Mouse (Mus musculus) myocyte (in vitro differentiated cells): ENCODE measurements around the gene Phf12. TPM values are rescaled to one million over a fixed set of nuclear protein-coding genes. Genes with fewer than 3 reads are reported as not detected.

Experiments used
- H3K27me3 ChIP-seq: one replicate; pipeline ENCODE4 v1.6.1; 2011; ENCODE audit not compliant: control insufficient read depth, insufficient read depth, insufficient read length
- H3K36me3 ChIP-seq: one replicate; pipeline ENCODE4 v1.6.1; 2011; ENCODE audit not compliant: control insufficient read depth, insufficient read depth
- H3K4me2 ChIP-seq: one replicate; pipeline ENCODE4 v1.6.1; 2011; ENCODE audit warnings: low read depth, control low read depth
- H3K4me3 ChIP-seq: one replicate; pipeline ENCODE4 v1.5.1; 2011; ENCODE audit warnings: mild to moderate bottlenecking, control low read depth, moderate library complexity
- H3K79me2 ChIP-seq: one replicate; pipeline ENCODE4 v1.6.1; 2011; ENCODE audit not compliant: control insufficient read depth, insufficient read depth
- H3ac ChIP-seq: one replicate; pipeline ENCODE4 v1.6.1; 2011; ENCODE audit not compliant: control insufficient read depth, insufficient read length
- CEBPB ChIP-seq: IDR thresholded peaks from 2 replicates; pipeline ENCODE4 v1.6.1; 2011; ENCODE audit warnings: mild to moderate bottlenecking, moderate library complexity; ENCODE audit not compliant: poor library complexity, insufficient read depth, severe bottlenecking
- E2F4 ChIP-seq: IDR thresholded peaks from one replicate; pipeline ENCODE4 v1.6.1; 2011; ENCODE audit warnings: mild to moderate bottlenecking, control low read depth, moderate library complexity; ENCODE audit not compliant: insufficient read depth
- MAX ChIP-seq: IDR thresholded peaks from one replicate; pipeline ENCODE4 v1.6.1; 2011; ENCODE audit warnings: low read depth, mild to moderate bottlenecking, control low read depth
- MYOD1 ChIP-seq, 3 experiments: IDR thresholded peaks; one replicate each; pipeline ENCODE4 v1.6.1; 2011; ENCODE audit warnings: control low read depth in 2 of 3, low read depth in 2 of 3, mild to moderate bottlenecking in 2 of 3, moderate library complexity in 1 of 3; ENCODE audit not compliant: insufficient read length in 2 of 3, control insufficient read depth in 1 of 3
- MYOG ChIP-seq, 3 experiments: IDR thresholded peaks; one replicate each; pipeline ENCODE4 v1.6.1; 2011; ENCODE audit warnings: control low read depth in 2 of 3, low read depth in 2 of 3, mild to moderate bottlenecking in 2 of 3; ENCODE audit not compliant: insufficient read length in 2 of 3, control insufficient read depth in 1 of 3, insufficient read depth in 1 of 3
- POLR2A ChIP-seq: IDR thresholded peaks from one replicate; pipeline ENCODE4 v1.6.1; 2011; ENCODE audit warnings: low read depth, mild to moderate bottlenecking, control low read depth, moderate library complexity; ENCODE audit not compliant: insufficient read length
- POLR2AphosphoS2 ChIP-seq: IDR thresholded peaks from one replicate; pipeline ENCODE4 v1.6.1; 2011; ENCODE audit warnings: low read depth, control low read depth; ENCODE audit not compliant: insufficient read length
- REST ChIP-seq: IDR thresholded peaks from one replicate; pipeline ENCODE4 v1.6.1; 2011; ENCODE audit warnings: mild to moderate bottlenecking, control low read depth, moderate library complexity; ENCODE audit not compliant: insufficient read depth, insufficient read length
- SRF ChIP-seq: IDR thresholded peaks from one replicate; pipeline ENCODE4 v1.6.1; 2011; ENCODE audit warnings: low read depth; ENCODE audit not compliant: control insufficient read depth, insufficient read length
- TCF12 ChIP-seq: IDR thresholded peaks from one replicate; pipeline ENCODE4 v1.6.1; 2011; ENCODE audit warnings: mild to moderate bottlenecking, control low read depth; ENCODE audit not compliant: poor library complexity, insufficient read depth, severe bottlenecking
- TCF3 ChIP-seq: IDR thresholded peaks from one replicate; pipeline ENCODE4 v1.6.1; 2011; ENCODE audit warnings: low read depth, control low read depth; ENCODE audit not compliant: insufficient read length
- USF1 ChIP-seq: IDR thresholded peaks from one replicate; pipeline ENCODE4 v1.6.1; 2011; ENCODE audit warnings: low read depth, mild to moderate bottlenecking, control low read depth, moderate library complexity
- polyA plus RNA-seq: library from polyadenylated mRNA; unstranded; fragments of >200 nt; fragmentation: generic; extraction: Trizol; gene quantifications from one replicate; pipeline ENCODE4 v1.2.1, GENCODE M21; 2012; ENCODE audit warnings: missing spikeins

Gene Phf12
- polyA plus RNA-seq, 1 experiment = 22.2 TPM

- Histone ChIP-seq H3K36me3 (peaks cover 27% of the 10 kb centered on the region), H3K27me3 (no peaks in the 10 kb centered on the region), H3K4me3 (no peak overlapping the region), H3ac (no peak overlapping the region), H3K79me2 (no peaks in the 10 kb centered on the region), H3K4me2 (no peak overlapping the region)
- TF ChIP-seq SRF (no peak), MYOD1 (IDR thresholded peaks at IDR 0.05; ENCODE audit: control insufficient read depth in 1 of 3, insufficient read length in 2 of 3, low read depth in 2 of 3) (no peak), TCF3 (no peak), MAX (no peak)
These were observed 90.0 kb downstream of the Phf12 start for GRCm38 (mm10) chr11:78072425-78073130.

- Histone ChIP-seq H3K79me2 (no peaks in the 10 kb centered on the region), H3ac (no peak overlapping the region), H3K36me3 (peaks cover 27% of the 10 kb centered on the region), H3K27me3 (no peaks in the 10 kb centered on the region), H3K4me3 (no peak overlapping the region), H3K4me2 (no peak overlapping the region)
- no peak for TF ChIP-seq POLR2A
- no peak for TF ChIP-seq MYOD1 (IDR thresholded peaks at IDR 0.05; ENCODE audit: control insufficient read depth in 1 of 3, insufficient read length in 2 of 3, low read depth in 2 of 3)
- no peak for TF ChIP-seq TCF3
- no peak for TF ChIP-seq TCF12
- TF ChIP-seq MYOG (IDR thresholded peaks at IDR 0.05; ENCODE audit: control insufficient read depth in 1 of 3, insufficient read depth in 1 of 3, insufficient read length in 2 of 3, low read depth in 2 of 3) = no peak
- TF ChIP-seq SRF = no peak
- TF ChIP-seq REST = no peak
- TF ChIP-seq MAX = no peak
- no peak for TF ChIP-seq CEBPB
- TF ChIP-seq E2F4 = no peak
- TF ChIP-seq USF1 = no peak
- TF ChIP-seq POLR2AphosphoS2 = no peak
These were observed 91.2 kb downstream of the Phf12 start for GRCm38 (mm10) chr11:78073577-78074276.

GRCm38 (mm10) chr11:78074277-78074652 is 91.7 kb downstream of the Phf12 start:
- Histone ChIP-seq H3K27me3 (no peaks in the 10 kb centered on the region), H3ac (no peak overlapping the region), H3K4me3 (no peak overlapping the region), H3K36me3 (peaks cover 27% of the 10 kb centered on the region), H3K4me2 (no peak overlapping the region), H3K79me2 (peaks cover 4% of the 10 kb centered on the region)
- TF ChIP-seq SRF (no peak), CEBPB (no peak), TCF3 (no peak), E2F4 (no peak), REST (no peak), USF1 (no peak), MYOD1 (IDR thresholded peaks at IDR 0.05; ENCODE audit: control insufficient read depth in 1 of 3, insufficient read length in 2 of 3, low read depth in 2 of 3) (no peak), POLR2A (no peak), MYOG (IDR thresholded peaks at IDR 0.05; ENCODE audit: control insufficient read depth in 1 of 3, insufficient read depth in 1 of 3, insufficient read length in 2 of 3, low read depth in 2 of 3) (no peak), TCF12 (no peak), POLR2AphosphoS2 (no peak), MAX (no peak)

- no peak overlapping the region for H3ac ChIP-seq
- peaks cover 27% of the 10 kb centered on the region for H3K36me3 ChIP-seq
- no peak for TF ChIP-seq USF1
- TF ChIP-seq TCF12 = no peak
- TF ChIP-seq TCF3 = no peak
- no peak for TF ChIP-seq MYOG (IDR thresholded peaks at IDR 0.05; ENCODE audit: control insufficient read depth in 1 of 3, insufficient read depth in 1 of 3, insufficient read length in 2 of 3, low read depth in 2 of 3)
- TF ChIP-seq MAX = no peak
- no peak for TF ChIP-seq REST
- TF ChIP-seq CEBPB = no peak
- TF ChIP-seq E2F4 = no peak
- no peak for TF ChIP-seq MYOD1 (IDR thresholded peaks at IDR 0.05; ENCODE audit: control insufficient read depth in 1 of 3, insufficient read length in 2 of 3, low read depth in 2 of 3)
- TF ChIP-seq POLR2A = no peak
- no peak for TF ChIP-seq SRF
- no peaks in the 10 kb centered on the region for H3K27me3 ChIP-seq
- no peak overlapping the region for H3K4me3 ChIP-seq
- no peak overlapping the region for H3K4me2 ChIP-seq
- peaks cover 8% of the 10 kb centered on the region for H3K79me2 ChIP-seq
These were observed 92.1 kb downstream of the Phf12 start for GRCm38 (mm10) chr11:78074666-78075065.

Other genes with a start within 250 kb of the Phf12 start
- gene Myo18a, start 219.5 kb upstream of the Phf12 start, polyA plus RNA-seq = 169 TPM
- 0.07 TPM for gene Gm10277, start 195.0 kb upstream of the Phf12 start, polyA plus RNA-seq
- gene Pipox, start 88.7 kb upstream of the Phf12 start, polyA plus RNA-seq = not detected
- gene Sez6, start 52.0 kb upstream of the Phf12 start, polyA plus RNA-seq = not detected
- gene Dhrs13, start 49.5 kb downstream of the Phf12 start, polyA plus RNA-seq = 10.0 TPM
- gene Flot2, start 55.2 kb downstream of the Phf12 start, polyA plus RNA-seq = 78.8 TPM
- gene Eral1, start 97.6 kb downstream of the Phf12 start, polyA plus RNA-seq = 24.6 TPM
- 16.1 TPM for gene Fam222b, start 111.9 kb downstream of the Phf12 start, polyA plus RNA-seq
- gene Traf4, start 182.8 kb downstream of the Phf12 start, polyA plus RNA-seq = 206 TPM
- gene Nek8, start 193.9 kb downstream of the Phf12 start, polyA plus RNA-seq = 9.6 TPM
- 17.4 TPM for gene Tlcd1, start 194.0 kb downstream of the Phf12 start, polyA plus RNA-seq
- 3,571 TPM for gene Rpl23a, start 200.8 kb downstream of the Phf12 start, polyA plus RNA-seq
- gene Rab34, start 205.7 kb downstream of the Phf12 start, polyA plus RNA-seq = 88.8 TPM
- gene Proca1, start 210.6 kb downstream of the Phf12 start, polyA plus RNA-seq = 0.14 TPM